Mouse (Mus musculus): ENCODE measurements around the gene Tnfaip8l1. TPM values are rescaled to one million over a fixed set of nuclear protein-coding genes. Genes with fewer than 3 reads are reported as not detected.
A peak's percentile ranks its signal among the peaks of the same experiment; 100 is the strongest.

Gene Tnfaip8l1
- polyA plus RNA-seq, 1 experiment from 2014 or later, result 7.9 TPM

GRCm38 (mm10) chr17:56218377-56219191 is 56.3 kb downstream of the Tnfaip8l1 start, which contains the start of gene Dpp9:
Dpp9 (minus strand) TSS chr17:56218905.
- peaks cover 46% of the 10 kb centered on the region for H3K4me1 ChIP-seq (replicated peaks)
- peak within 1 kb of the TSS; percentile 94 for H3K27ac ChIP-seq
- WGBS, result under 1% methylated on average over 67 of the region's 78 CpGs
- H3K9ac ChIP-seq, result peak within 1 kb of the TSS; percentile 91
- H3K9me3 ChIP-seq, result no peaks in the 10 kb centered on the region
- H3K36me3 ChIP-seq, result no peaks in the 10 kb centered on the region; the same call in 1 of the 2 replicates
- no peaks in the 10 kb centered on the region for H3K27me3 ChIP-seq
- peak within 1 kb of the TSS; percentile 83 for H3K4me3 ChIP-seq
- ATAC-seq (ENCODE audit: low FRiP score), result peak; percentile 99
- peak within 1 kb of the TSS; percentile 95 for H3K4me2 ChIP-seq

GRCm38 (mm10) chr17:56219251-56219650 is 57.0 kb downstream of the Tnfaip8l1 start:
- peak overlapping the region; percentile 95 for H3K4me2 ChIP-seq
- H3K36me3 ChIP-seq, result no peaks in the 10 kb centered on the region; the same call in 1 of the 2 replicates
- peak overlapping the region; percentile 94 for H3K27ac ChIP-seq
- WGBS, result 48% methylated on average over 12 of the region's 12 CpGs
- H3K9me3 ChIP-seq, result no peaks in the 10 kb centered on the region
- H3K4me3 ChIP-seq, result peak overlapping the region; percentile 83
- H3K27me3 ChIP-seq, result no peaks in the 10 kb centered on the region
- peaks cover 45% of the 10 kb centered on the region for H3K4me1 ChIP-seq (replicated peaks)
- ATAC-seq (ENCODE audit: low FRiP score), result no peak; the same call in 1 of the 2 replicates
- peak overlapping the region; percentile 91 for H3K9ac ChIP-seq

- H3K4me2 ChIP-seq, result no peak overlapping the region; the same call in 1 of the 2 replicates
- H3K4me3 ChIP-seq, result no peak overlapping the region
- H3K36me3 ChIP-seq, result no peaks in the 10 kb centered on the region; the same call in 1 of the 2 replicates
- no peaks in the 10 kb centered on the region for H3K27me3 ChIP-seq
- no peak overlapping the region for H3K9ac ChIP-seq
- peaks cover 40% of the 10 kb centered on the region for H3K4me1 ChIP-seq (replicated peaks)
- no peaks in the 10 kb centered on the region for H3K9me3 ChIP-seq
- no peak for ATAC-seq (ENCODE audit: low FRiP score)
- WGBS, result 57% methylated on average over 3 of the region's 3 CpGs
- no peak overlapping the region for H3K27ac ChIP-seq
Measured at GRCm38 (mm10) chr17:56219805-56220204, 57.5 kb downstream of the Tnfaip8l1 start.

Small RNA genes lying within 50 kb of the gene (microRNA-seq; reads per million reads assigned to microRNA genes)
- not detected for gene Gm44397

Other genes starting within 250 kb of the Tnfaip8l1 start
- 8.2 and 8.7 TPM in 2 replicates for gene Zfp119b, start 213.0 kb upstream of the Tnfaip8l1 start, polyA plus RNA-seq (2015; fragmentation: Nextera tagmentation; extraction: Ambion mirVana)
- 5.0 and 6.8 TPM in 2 replicates for gene Ebi3, start 209.8 kb upstream of the Tnfaip8l1 start, polyA plus RNA-seq (2015; fragmentation: Nextera tagmentation; extraction: Ambion mirVana)
- gene Yju2, start 203.4 kb upstream of the Tnfaip8l1 start, polyA plus RNA-seq (2015; fragmentation: Nextera tagmentation; extraction: Ambion mirVana), result 23.2 and 25.2 TPM in 2 replicates
- 170 and 182 TPM in 2 replicates for gene Shd, start 192.0 kb upstream of the Tnfaip8l1 start, polyA plus RNA-seq (2015; fragmentation: Nextera tagmentation; extraction: Ambion mirVana)
- gene Fsd1, start 176.0 kb upstream of the Tnfaip8l1 start, polyA plus RNA-seq (2015; fragmentation: Nextera tagmentation; extraction: Ambion mirVana), result 159 and 172 TPM in 2 replicates
- 5.7 and 5.8 TPM in 2 replicates for gene Stap2, start 156.9 kb upstream of the Tnfaip8l1 start, polyA plus RNA-seq (2015; fragmentation: Nextera tagmentation; extraction: Ambion mirVana)
- gene Mpnd, start 156.8 kb upstream of the Tnfaip8l1 start, polyA plus RNA-seq (2015; fragmentation: Nextera tagmentation; extraction: Ambion mirVana), result 159 and 163 TPM in 2 replicates
- gene Sh3gl1, start 125.8 kb upstream of the Tnfaip8l1 start, polyA plus RNA-seq (2015; fragmentation: Nextera tagmentation; extraction: Ambion mirVana), result 116 and 118 TPM in 2 replicates
- 6.1 and 6.9 TPM in 2 replicates for gene Chaf1a, start 122.0 kb upstream of the Tnfaip8l1 start, polyA plus RNA-seq (2015; fragmentation: Nextera tagmentation; extraction: Ambion mirVana)
- gene Ubxn6, start 87.4 kb upstream of the Tnfaip8l1 start, polyA plus RNA-seq (2015; fragmentation: Nextera tagmentation; extraction: Ambion mirVana), result 77.2 and 86.0 TPM in 2 replicates
- 150 and 154 TPM in 2 replicates for gene Hdgfl2, start 82.8 kb upstream of the Tnfaip8l1 start, polyA plus RNA-seq (2015; fragmentation: Nextera tagmentation; extraction: Ambion mirVana)
- gene Plin4, start 52.7 kb upstream of the Tnfaip8l1 start, polyA plus RNA-seq (2015; fragmentation: Nextera tagmentation; extraction: Ambion mirVana), result 0.10 TPM in 2 replicates
- gene Plin5, start 44.9 kb upstream of the Tnfaip8l1 start, polyA plus RNA-seq (2015; fragmentation: Nextera tagmentation; extraction: Ambion mirVana), result 0.83 and 1.0 TPM in 2 replicates
- gene Lrg1, start 40.5 kb upstream of the Tnfaip8l1 start, polyA plus RNA-seq (2015; fragmentation: Nextera tagmentation; extraction: Ambion mirVana), result not detected in 2 replicates
- 10.5 and 11.7 TPM in 2 replicates for gene Sema6b, start 22.1 kb upstream of the Tnfaip8l1 start, polyA plus RNA-seq (2015; fragmentation: Nextera tagmentation; extraction: Ambion mirVana)
- 69.2 and 72.6 TPM in 2 replicates for gene Mydgf, start 21.4 kb downstream of the Tnfaip8l1 start, polyA plus RNA-seq (2015; fragmentation: Nextera tagmentation; extraction: Ambion mirVana)
- gene Dpp9, start 56.4 kb downstream of the Tnfaip8l1 start, polyA plus RNA-seq (2015; fragmentation: Nextera tagmentation; extraction: Ambion mirVana), result 24.5 and 26.5 TPM in 2 replicates
- gene Fem1a, start 94.3 kb downstream of the Tnfaip8l1 start, polyA plus RNA-seq (2015; fragmentation: Nextera tagmentation; extraction: Ambion mirVana), result 18.9 and 20.1 TPM in 2 replicates
- 1.3 and 1.4 TPM in 2 replicates for gene Ticam1, start 114.3 kb downstream of the Tnfaip8l1 start, polyA plus RNA-seq (2015; fragmentation: Nextera tagmentation; extraction: Ambion mirVana)
- gene Plin3, start 130.4 kb downstream of the Tnfaip8l1 start, polyA plus RNA-seq (2015; fragmentation: Nextera tagmentation; extraction: Ambion mirVana), result 20.0 and 23.5 TPM in 2 replicates
- not detected in 2 replicates for gene Arrdc5, start 137.8 kb downstream of the Tnfaip8l1 start, polyA plus RNA-seq (2015; fragmentation: Nextera tagmentation; extraction: Ambion mirVana)
- 27.1 and 29.6 TPM in 2 replicates for gene Uhrf1, start 140.8 kb downstream of the Tnfaip8l1 start, polyA plus RNA-seq (2015; fragmentation: Nextera tagmentation; extraction: Ambion mirVana)
- 66.0 and 66.7 TPM in 2 replicates for gene Kdm4b, start 163.6 kb downstream of the Tnfaip8l1 start, polyA plus RNA-seq (2015; fragmentation: Nextera tagmentation; extraction: Ambion mirVana)